In the genomic region with DNA sequence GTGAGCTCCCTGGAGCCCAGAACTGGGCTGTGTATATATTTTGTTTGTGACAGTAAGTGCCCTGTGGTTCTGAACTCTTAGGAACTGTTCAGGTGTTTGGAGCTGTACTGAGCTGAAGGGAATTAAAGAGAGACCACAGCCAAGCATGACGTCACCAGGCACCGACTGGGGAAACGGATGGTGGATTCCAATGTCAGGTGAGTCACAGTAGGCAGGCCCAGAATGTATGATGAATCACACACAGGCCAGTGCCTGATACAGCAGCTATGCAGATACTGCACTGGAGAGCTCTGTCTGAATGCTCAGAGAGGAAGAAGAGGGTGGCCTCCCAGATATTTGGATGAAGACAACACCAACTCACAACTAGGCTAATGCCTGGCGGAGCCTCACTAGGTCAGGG, we compare ENCODE assay signal across 9 mouse cellular contexts. TPM values are rescaled to one million over a fixed set of nuclear protein-coding genes. Genes with fewer than 3 reads are reported as not detected.
DNase-seq lines count a peak whose midpoint lies in the region; ATAC-seq and TF ChIP-seq lines count a peak whose summit lies in the region.
"Had no signal": no experiment of that assay in that cellular context is flagged by ENCODE, and none has a peak within 500 bp of the region (broad histone marks: within the 10 kb centered on the region; RNA-seq: fewer than 3 reads in every experiment).

No protein-coding gene starts in this region.

- H3K27me3 ChIP-seq in heart, postnatal 0 days (ENCODE audit: control insufficient read depth, insufficient read depth, low read length) = no peaks in the 10 kb centered on the region
- no peaks in the 10 kb centered on the region for H3K27me3 ChIP-seq in intestine, embryonic 14.5 days (replicated peaks; ENCODE audit: control insufficient read depth, insufficient read depth, low read length)
- H3K27me3 ChIP-seq in hindbrain, embryonic 11.5 days (ENCODE audit: control insufficient read depth, insufficient read depth, low read length) = no peaks in the 10 kb centered on the region

- intact Hi-C loops in heart, postnatal 36 days (cut with DNase I) = no loop called here

- peak; percentile 68; the same call in 1 of the 2 replicates for ATAC-seq in heart, postnatal 0 days (ENCODE audit: insufficient read depth, low read depth)
- peak; percentile 66 for ATAC-seq in intestine, embryonic 14.5 days (replicated peaks; ENCODE audit: low FRiP score, low TSS enrichment, low read depth)
- no peak for ATAC-seq in hindbrain, embryonic 11.5 days (ENCODE audit: low FRiP score)

- no peaks in the 10 kb centered on the region for H3K9me3 ChIP-seq in heart, postnatal 0 days (replicated peaks; ENCODE audit: control insufficient read depth, low read length)
- H3K9me3 ChIP-seq in intestine, embryonic 14.5 days (ENCODE audit: control insufficient read depth, low read length) = no peaks in the 10 kb centered on the region
- no peaks in the 10 kb centered on the region for H3K9me3 ChIP-seq in hindbrain, embryonic 11.5 days (ENCODE audit: control insufficient read depth, low read length)
- H3K9me3 ChIP-seq: G1E had no signal

- H3K9ac ChIP-seq in heart, postnatal 0 days (replicated peaks; ENCODE audit: low read depth, low read length) = no peak overlapping the region
- no peak overlapping the region for H3K9ac ChIP-seq in intestine, embryonic 14.5 days (ENCODE audit: low read length)
- H3K9ac ChIP-seq in hindbrain, embryonic 11.5 days (ENCODE audit: low read depth, low read length) = no peak overlapping the region

- no peak overlapping the region for H3K4me3 ChIP-seq in heart, postnatal 0 days (ENCODE audit: low read depth, low read length)
- H3K4me3 ChIP-seq in intestine, embryonic 14.5 days (ENCODE audit: low read depth, low read length) = no peak overlapping the region
- H3K4me3 ChIP-seq in hindbrain, embryonic 11.5 days (ENCODE audit: low read depth, low read length) = no peak overlapping the region

- TF ChIP-seq EP300 in heart, postnatal 0 days (IDR thresholded peaks at IDR 0.05; ENCODE audit: low read depth) = no peak

- WGBS in heart, postnatal 0 days = 33% methylated on average over 4 of the region's 4 CpGs
- 48% methylated on average over 4 of the region's 4 CpGs for WGBS in intestine, embryonic 14.5 days
- 82% methylated on average over 4 of the region's 4 CpGs for WGBS in hindbrain, embryonic 11.5 days

- TF ChIP-seq CTCF in heart, postnatal 0 days (IDR thresholded peaks at IDR 0.05; ENCODE audit: low read depth) = no peak

- no peak overlapping the region for H3K27ac ChIP-seq in heart, postnatal 0 days (ENCODE audit: low read depth)
- H3K27ac ChIP-seq in intestine, embryonic 14.5 days (ENCODE audit: low read depth) = no peak overlapping the region
- no peak overlapping the region for H3K27ac ChIP-seq in hindbrain, embryonic 11.5 days (ENCODE audit: low read depth, low read length)

- DNase-seq in heart, postnatal 0 days (ENCODE audit: low spot score) = peak; percentile 56
- DNase-seq in heart, postnatal 36 days = no peak
- peak; percentile 24 to 62 for DNase-seq in urinary bladder, adult 18-20 months (ENCODE audit: low spot score in 2 of 2)
- no peak for DNase-seq in urinary bladder, postnatal 10 days (ENCODE audit: low spot score)
- DNase-seq in intestine, embryonic 14.5 days (ENCODE audit: low spot score) = no peak
- peak; percentile 11 for DNase-seq in yolk sac, embryonic 10.5 days (ENCODE audit: low spot score)
- no peak for DNase-seq in spleen, adult 18-20 months
- DNase-seq in hindbrain, embryonic 11.5 days (ENCODE audit: low spot score) = no peak

- H3K4me2 ChIP-seq in heart, postnatal 0 days (ENCODE audit: low read depth, low read length) = no peak overlapping the region
- no peak overlapping the region for H3K4me2 ChIP-seq in intestine, embryonic 14.5 days (ENCODE audit: low read length)
- H3K4me2 ChIP-seq in hindbrain, embryonic 11.5 days (replicated peaks; ENCODE audit: low read depth, low read length) = no peak overlapping the region

- H3K4me1 ChIP-seq in heart, postnatal 0 days (ENCODE audit: control insufficient read depth, insufficient read depth) = no peaks in the 10 kb centered on the region
- no peaks in the 10 kb centered on the region for H3K4me1 ChIP-seq in intestine, embryonic 14.5 days (replicated peaks; ENCODE audit: control insufficient read depth, insufficient read depth, low read length)
- H3K4me1 ChIP-seq in hindbrain, embryonic 11.5 days (replicated peaks; ENCODE audit: control insufficient read depth, insufficient read depth, low read length) = no peaks in the 10 kb centered on the region

- no peaks in the 10 kb centered on the region for H3K36me3 ChIP-seq in heart, postnatal 0 days (replicated peaks; ENCODE audit: control insufficient read depth, insufficient read depth, low read length)
- H3K36me3 ChIP-seq in intestine, embryonic 14.5 days (ENCODE audit: control insufficient read depth, insufficient read depth, low read length) = no peaks in the 10 kb centered on the region
- H3K36me3 ChIP-seq in hindbrain, embryonic 11.5 days (ENCODE audit: control insufficient read depth, insufficient read depth, low read length) = no peaks in the 10 kb centered on the region
- H3K36me3 ChIP-seq: G1E had no signal

RNA-seq across cellular contexts. Expression of gene Fam136a, which starts 46.6 kb away (rescaled TPM):
- total RNA-seq in heart, postnatal 0 days (2014; rRNA removed; ENCODE audit: low replicate concordance) = 44.3 and 48.2 TPM in 2 replicates
- 75.9 TPM in 2 replicates for polyA plus RNA-seq in heart, postnatal 0 days (2015; fragmentation: Nextera tagmentation; extraction: Ambion mirVana)
- 10 to 100 TPM; 26.8 to 28.9 TPM for total RNA-seq in heart, postnatal 36 days (2021)
- 162 and 167 TPM in 2 replicates for polyA plus RNA-seq in intestine, embryonic 14.5 days (2014; fragmentation: Nextera tagmentation; extraction: Ambion mirVana)
- 137 and 140 TPM in 2 replicates for polyA plus RNA-seq in hindbrain, embryonic 11.5 days (2014; fragmentation: Nextera tagmentation; extraction: Ambion mirVana)

RNA-seq across cellular contexts. Expression of gene Snrpg, which starts 52.2 kb away (rescaled TPM):
- 35.6 and 52.8 TPM in 2 replicates for total RNA-seq in heart, postnatal 0 days (2014; rRNA removed; ENCODE audit: low replicate concordance)
- polyA plus RNA-seq in heart, postnatal 0 days (2015; fragmentation: Nextera tagmentation; extraction: Ambion mirVana) = 159 and 170 TPM in 2 replicates
- 10 to 100 TPM; 34.1 to 42.1 TPM for total RNA-seq in heart, postnatal 36 days (2021)
- polyA plus RNA-seq in intestine, embryonic 14.5 days (2014; fragmentation: Nextera tagmentation; extraction: Ambion mirVana) = 787 and 872 TPM in 2 replicates
- 610 and 651 TPM in 2 replicates for polyA plus RNA-seq in hindbrain, embryonic 11.5 days (2014; fragmentation: Nextera tagmentation; extraction: Ambion mirVana)

Comparison
In these comparisons a context has a peak if more than half of its experiments do, and no peak if none do; other contexts are left out.
1. DNase-seq: peak in heart, postnatal 0 days (single experiment), urinary bladder, adult 18-20 months (2 of 2) and yolk sac, embryonic 10.5 days (single experiment); none in heart, postnatal 36 days (0 of 2), urinary bladder, postnatal 10 days (single experiment), intestine, embryonic 14.5 days (single experiment), spleen, adult 18-20 months (0 of 2) and hindbrain, embryonic 11.5 days (single experiment).